Mouse (Mus musculus) C2C12 (cell line): ENCODE measurements around the gene Vmn1r230.

Source experiments
- CEBPB ChIP-seq: IDR thresholded peaks from one replicate; pipeline ENCODE4 v1.6.1; 2011; ENCODE audit warnings: low read depth, mild to moderate bottlenecking, control low read depth, moderate library complexity
- CTCF ChIP-seq: IDR thresholded peaks from one replicate; pipeline ENCODE4 v1.5.1; 2011; ENCODE audit not compliant: control insufficient read depth, insufficient read depth, insufficient read length
- FOSL1 ChIP-seq: IDR thresholded peaks from one replicate; pipeline ENCODE4 v1.8.0; 2011; ENCODE audit warnings: mild to moderate bottlenecking, low read length; ENCODE audit not compliant: poor library complexity, insufficient read depth, severe bottlenecking
- MAX ChIP-seq: IDR thresholded peaks from one replicate; pipeline ENCODE4 v1.6.1; 2011; ENCODE audit warnings: mild to moderate bottlenecking, control low read depth
- USF1 ChIP-seq: IDR thresholded peaks from one replicate; pipeline ENCODE4 v1.6.1; 2011; ENCODE audit warnings: low read depth, mild to moderate bottlenecking, control low read depth, moderate library complexity

DNA sequence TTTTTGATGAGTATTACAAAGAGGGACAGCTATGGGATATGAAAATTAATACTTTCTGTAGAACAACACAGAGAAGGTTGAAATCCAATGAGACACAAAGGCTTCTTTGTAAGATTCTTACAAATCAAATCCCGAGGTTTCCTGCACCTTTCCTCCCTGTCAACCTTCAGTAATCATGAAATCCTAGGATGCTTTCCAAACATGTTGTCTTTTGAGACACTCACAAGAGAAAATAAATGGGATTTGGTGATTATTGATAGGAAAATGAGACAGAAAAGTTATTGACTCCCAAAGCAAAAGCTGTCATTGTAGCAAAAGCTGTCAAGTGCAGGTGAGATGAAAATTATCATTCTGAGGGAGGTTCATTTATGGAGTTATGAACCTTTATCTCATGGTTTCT lies 29.0 kb upstream of the Vmn1r230 start, which contains the start of gene Vmn1r229:
- TF ChIP-seq CTCF, result no peak
- TF ChIP-seq FOSL1, result no peak
- TF ChIP-seq CEBPB, result no peak
- TF ChIP-seq USF1, result no peak
- no peak for TF ChIP-seq MAX
